Mouse (Mus musculus): ENCODE data around the gene Clcn1. TPM values are rescaled to one million over a fixed set of nuclear protein-coding genes. Genes with fewer than 3 reads are reported as not detected.

Gene Clcn1
- total RNA-seq, 2 experiments from 2014 or later = 4.8 to 6.0 TPM

DNA sequence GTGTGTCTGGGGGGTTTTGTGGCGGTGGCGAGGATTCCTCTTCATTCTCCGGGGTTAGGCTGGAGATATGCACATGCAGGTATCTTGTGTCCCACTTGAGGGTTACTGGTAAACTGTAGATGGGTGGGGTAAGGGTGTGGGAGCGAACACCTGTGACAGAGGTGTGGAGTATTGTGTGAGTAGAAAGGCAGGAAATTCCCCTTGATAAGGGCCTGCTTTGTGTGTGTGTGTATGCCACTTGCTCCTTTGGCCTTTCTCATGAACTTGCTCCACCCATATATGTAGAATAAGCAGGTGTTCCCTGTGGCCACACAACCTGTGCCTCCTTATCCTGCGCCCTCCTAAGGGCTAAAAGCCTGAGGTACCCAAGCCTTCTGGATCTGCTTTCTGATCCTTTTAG, 70.4 kb downstream of the Clcn1 start:
- DNase-seq (ENCODE audit: low spot score in 2 of 2) = no peak
- no peak for TF ChIP-seq CTCF (conservative IDR thresholded peaks at IDR 0.05)
- H3K4me3 ChIP-seq = no peak overlapping the region
- H3K27ac ChIP-seq = no peak overlapping the region

DNA sequence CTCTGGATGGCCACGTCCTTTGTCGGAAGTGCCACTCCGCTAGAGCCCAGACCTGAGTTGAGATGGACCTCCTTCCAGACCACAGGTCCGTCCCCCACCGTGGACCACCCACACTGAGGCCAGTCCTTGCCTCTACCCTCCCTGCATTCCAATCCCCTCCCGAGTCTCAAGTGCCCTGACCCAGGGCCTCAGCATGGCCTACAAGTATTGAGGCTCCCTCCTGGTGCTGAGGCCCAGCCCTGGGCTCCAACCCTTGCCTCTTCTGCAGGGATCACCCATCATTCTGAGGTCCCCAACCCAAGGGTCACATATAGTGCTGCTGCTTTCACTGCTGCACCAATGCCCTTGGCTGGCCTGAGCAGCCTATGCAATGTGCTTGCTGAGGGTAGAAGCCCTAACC, 71.4 kb downstream of the Clcn1 start:
- Histone ChIP-seq H3K4me3 (no peak overlapping the region), H3K27ac (no peak overlapping the region)
- no peak for TF ChIP-seq CTCF (conservative IDR thresholded peaks at IDR 0.05)
- DNase-seq (ENCODE audit: low spot score in 2 of 2) = no peak

- Histone ChIP-seq H3K4me3 (no peak overlapping the region), H3K27ac (no peak overlapping the region)
- TF ChIP-seq CTCF (conservative IDR thresholded peaks at IDR 0.05) = no peak
- no peak for DNase-seq (ENCODE audit: low spot score in 2 of 2)
Measured at GRCm38 (mm10) chr6:42358901-42359300, 72.4 kb downstream of the Clcn1 start.

DNA sequence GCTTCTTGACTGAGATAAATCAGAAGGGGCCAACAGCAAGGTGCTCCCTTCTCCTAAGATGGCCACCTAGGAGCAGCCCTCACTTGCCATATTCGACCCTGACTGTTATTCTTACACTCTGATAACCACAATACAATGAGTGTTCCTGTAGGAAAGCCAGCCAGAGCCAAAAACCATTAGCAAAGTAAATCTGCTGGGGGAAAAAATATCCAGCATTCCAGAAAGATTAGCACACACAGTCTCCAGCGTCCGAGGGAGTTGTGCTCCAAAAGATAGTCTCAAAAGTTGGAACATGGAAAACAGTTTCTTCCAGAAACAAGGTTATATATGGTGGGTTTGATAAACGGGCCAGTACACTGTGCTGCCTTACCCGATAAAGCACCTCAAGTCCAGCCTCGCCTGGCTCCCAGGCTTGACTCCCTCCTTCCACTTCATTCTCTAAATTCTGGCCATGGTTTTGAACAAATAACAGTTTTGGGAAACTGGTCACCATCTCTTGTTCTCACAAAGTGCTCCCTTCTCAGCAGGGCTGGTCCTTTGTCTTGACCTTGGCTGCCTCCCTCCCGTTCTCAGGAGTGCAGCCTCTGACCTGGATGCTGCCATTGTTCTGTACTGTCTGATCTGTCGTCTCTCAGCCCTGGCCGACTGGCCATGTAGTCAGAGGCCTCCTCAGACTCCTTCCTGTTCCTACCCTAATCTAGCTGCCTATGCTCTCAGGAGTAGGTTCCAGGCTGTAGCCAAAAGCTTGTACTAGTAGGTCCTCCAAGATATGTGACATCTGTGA, 73.1 kb downstream of the Clcn1 start:
- Histone ChIP-seq H3K27ac (no peak overlapping the region), H3K4me3 (no peak overlapping the region)
- DNase-seq (ENCODE audit: low spot score in 2 of 2) = no peak
- no peak for TF ChIP-seq CTCF (conservative IDR thresholded peaks at IDR 0.05)

DNA sequence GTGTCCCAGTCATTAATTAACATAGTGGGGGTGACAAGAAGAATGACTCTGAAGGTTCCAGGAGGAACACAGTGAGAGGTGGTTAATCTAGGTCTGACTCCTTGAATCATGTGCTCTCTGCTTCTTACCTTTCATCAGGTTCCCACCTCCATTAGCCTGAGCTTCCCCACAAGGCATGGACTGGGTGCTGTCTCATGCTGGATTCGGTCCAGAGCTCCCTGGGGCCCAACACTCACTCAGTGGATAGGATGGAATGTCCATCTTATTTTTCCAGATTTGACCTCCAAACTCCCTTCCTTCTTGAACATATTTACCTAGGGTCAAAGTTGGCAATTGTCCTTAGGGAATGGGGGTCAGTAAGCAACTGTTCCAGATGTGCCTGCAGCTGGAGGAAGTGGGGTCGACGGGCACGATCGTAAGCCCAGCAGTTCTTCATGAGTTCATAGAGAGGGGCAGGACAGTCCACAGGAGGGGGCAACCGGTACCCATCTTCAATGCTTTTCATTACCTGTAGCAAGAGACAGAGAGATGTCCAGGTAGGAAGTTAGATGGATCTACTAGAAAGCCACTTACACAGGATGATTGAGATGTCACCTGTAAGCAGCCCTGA, 73.9 kb downstream of the Clcn1 start:
- TF ChIP-seq CTCF (conservative IDR thresholded peaks at IDR 0.05) = no peak
- DNase-seq (ENCODE audit: low spot score in 2 of 2) = no peak
- no peak overlapping the region for H3K27ac ChIP-seq

DNA sequence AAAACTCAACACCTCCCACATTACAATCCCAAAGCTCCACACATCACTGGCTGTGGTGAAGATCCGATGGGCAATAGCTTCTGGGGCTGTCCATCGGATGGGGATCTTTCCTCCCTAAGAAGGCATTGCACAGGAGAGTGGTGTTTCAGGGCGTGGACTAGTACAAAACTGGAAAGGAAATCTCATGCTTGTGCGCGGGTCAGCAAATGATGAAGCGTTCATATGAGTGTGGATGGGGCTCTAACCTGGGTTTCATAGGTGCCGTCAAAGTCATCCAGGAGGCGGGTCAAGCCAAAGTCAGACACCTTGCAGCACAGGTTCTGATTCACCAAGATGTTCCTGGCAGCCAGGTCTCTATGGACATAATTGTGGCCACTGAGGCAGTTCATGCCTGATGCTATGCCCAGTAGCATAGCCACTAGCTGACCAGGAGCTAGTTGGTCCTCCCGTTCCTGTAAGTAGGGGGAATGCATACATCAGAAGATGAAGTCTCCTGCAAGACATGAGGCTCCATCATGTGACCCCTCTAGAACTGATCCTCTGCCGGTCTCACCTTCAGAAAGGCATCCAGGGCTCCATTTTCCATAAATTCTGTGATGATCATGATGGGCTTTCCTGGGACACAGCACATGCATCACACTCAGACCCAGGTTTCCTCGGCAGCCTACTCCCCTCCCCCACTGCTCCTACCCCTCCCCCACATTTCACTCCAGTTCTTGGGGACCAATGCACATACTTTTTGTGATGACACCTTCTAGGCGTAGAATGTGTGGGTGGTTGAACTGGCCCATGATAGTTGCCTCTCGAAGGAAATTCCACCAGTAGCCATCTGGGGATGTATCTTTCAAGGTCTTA, 74.8 kb downstream of the Clcn1 start:
- no peak for DNase-seq (ENCODE audit: low spot score in 2 of 2)
- no peak for TF ChIP-seq CTCF (conservative IDR thresholded peaks at IDR 0.05)
- no peak overlapping the region for H3K27ac ChIP-seq
- H3K4me3 ChIP-seq = no peak overlapping the region

More for the DNA sequence above, 73.9 kb downstream of the Clcn1 start:
- no peak overlapping the region for H3K4me3 ChIP-seq

DNA sequence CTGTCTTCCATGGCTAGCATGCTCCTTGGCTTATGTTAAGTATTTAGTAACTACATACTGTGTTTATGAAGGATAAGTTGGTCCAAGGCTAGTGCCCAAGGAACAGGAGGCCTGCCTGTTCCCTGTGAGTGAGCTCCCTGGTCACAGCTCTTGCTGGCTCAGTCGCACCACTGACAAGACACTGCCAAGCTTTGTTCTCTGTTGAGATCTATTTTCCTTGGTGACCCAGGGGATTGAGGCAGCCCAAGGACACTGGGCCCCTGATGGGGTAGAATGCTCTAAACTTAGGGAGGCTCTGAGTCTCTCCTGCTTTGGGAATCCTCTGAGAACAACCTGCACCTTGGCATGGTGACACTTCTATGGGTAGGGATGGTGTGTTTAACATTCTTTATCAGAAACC, 75.6 kb downstream of the Clcn1 start:
- no peak overlapping the region for H3K4me3 ChIP-seq
- H3K27ac ChIP-seq = no peak overlapping the region
- no peak for DNase-seq (ENCODE audit: low spot score in 2 of 2)
- no peak for TF ChIP-seq CTCF (conservative IDR thresholded peaks at IDR 0.05)

DNA sequence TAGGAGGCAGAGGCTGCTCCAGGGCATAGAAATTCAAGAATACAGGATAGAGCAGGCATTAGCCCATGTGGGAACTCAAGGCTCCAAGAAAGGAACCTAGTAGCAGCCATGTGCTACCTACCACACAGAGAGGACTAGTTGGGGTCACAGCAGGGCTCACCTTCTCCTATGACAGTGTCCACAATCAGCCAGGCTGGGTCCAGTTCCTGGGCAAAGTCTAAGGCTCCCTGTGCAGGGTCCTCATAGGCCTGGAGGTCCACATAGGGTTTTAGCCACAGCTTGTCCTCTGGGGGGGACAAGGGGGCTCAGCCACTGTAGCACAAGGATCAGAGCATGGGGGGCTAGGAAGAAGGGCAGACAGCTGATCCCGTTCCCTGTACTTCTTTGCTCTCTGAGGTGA, 76.0 kb downstream of the Clcn1 start:
- DNase-seq (ENCODE audit: low spot score in 2 of 2) = no peak
- no peak for TF ChIP-seq CTCF (conservative IDR thresholded peaks at IDR 0.05)

DNA sequence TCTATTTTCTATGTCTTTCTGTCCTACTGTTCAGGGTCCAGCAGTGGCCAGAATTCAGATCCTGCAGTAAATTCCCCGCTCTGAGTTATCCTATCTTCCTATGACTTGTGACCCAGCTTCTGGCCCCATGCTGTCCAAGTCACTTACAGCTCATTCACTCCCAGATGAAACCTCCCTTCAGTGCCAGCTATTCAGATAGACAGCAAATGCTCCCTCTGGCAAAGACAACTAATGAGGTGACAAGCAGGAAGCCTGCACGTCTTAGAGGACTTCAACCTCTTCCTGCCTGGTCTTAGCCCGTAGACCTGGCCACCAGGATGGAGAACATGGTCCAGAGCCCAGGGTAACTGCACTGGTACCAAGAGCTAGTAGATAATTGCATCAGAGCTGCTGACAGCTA, 76.5 kb downstream of the Clcn1 start:
- H3K4me3 ChIP-seq = no peak overlapping the region
- no peak for DNase-seq (ENCODE audit: low spot score in 2 of 2)
- H3K27ac ChIP-seq = no peak overlapping the region
- no peak for TF ChIP-seq CTCF (conservative IDR thresholded peaks at IDR 0.05)

More for the DNA sequence above, 76.0 kb downstream of the Clcn1 start:
- H3K27ac ChIP-seq = no peak overlapping the region
- no peak overlapping the region for H3K4me3 ChIP-seq

- no peak for TF ChIP-seq CTCF (conservative IDR thresholded peaks at IDR 0.05)
- no peak for DNase-seq (ENCODE audit: low spot score in 2 of 2)
- Histone ChIP-seq H3K4me3 (no peak overlapping the region), H3K27ac (no peak overlapping the region)
Measured at GRCm38 (mm10) chr6:42364066-42364465, 77.6 kb downstream of the Clcn1 start.

DNA sequence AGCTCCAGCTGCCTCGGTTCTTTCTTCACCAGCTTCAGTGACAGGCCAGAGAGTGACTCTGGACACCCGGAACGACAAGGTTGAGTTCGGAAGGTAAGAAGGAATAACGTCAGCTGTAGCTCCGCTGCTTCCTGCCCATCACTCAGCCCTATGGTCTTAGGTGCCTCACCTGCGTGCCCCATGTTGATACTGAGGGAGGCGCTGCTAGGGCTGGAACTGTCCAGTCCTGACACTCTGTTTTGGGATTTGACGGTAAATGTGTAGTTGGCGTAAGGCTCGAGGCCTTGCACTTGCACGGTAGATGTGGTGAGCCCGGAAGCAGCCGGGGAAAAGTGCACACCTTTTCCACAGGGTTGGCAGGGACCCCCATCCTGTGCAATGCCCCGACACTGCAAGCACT, 78.1 kb downstream of the Clcn1 start:
- Histone ChIP-seq H3K4me3 (no peak overlapping the region), H3K27ac (no peak overlapping the region)
- no peak for TF ChIP-seq CTCF (conservative IDR thresholded peaks at IDR 0.05)
- DNase-seq (ENCODE audit: low spot score in 2 of 2) = no peak

- TF ChIP-seq CTCF (conservative IDR thresholded peaks at IDR 0.05) = no peak
- DNase-seq (ENCODE audit: low spot score in 2 of 2) = no peak
- Histone ChIP-seq H3K27ac (no peak overlapping the region), H3K4me3 (no peak overlapping the region)
Measured at GRCm38 (mm10) chr6:42365215-42365614, 78.7 kb downstream of the Clcn1 start.

Other genes with a start within 250 kb of the Clcn1 start
- gene Sva, start 248.3 kb upstream of the Clcn1 start, total RNA-seq (2021) = not detected
- not detected for gene Tas2r139, start 145.7 kb upstream of the Clcn1 start, total RNA-seq (2021)
- not detected for gene Tas2r144, start 71.4 kb upstream of the Clcn1 start, total RNA-seq (2021)
- 10 to 100 TPM; 10.8 to 11.0 TPM for gene Gstk1, start 40.8 kb upstream of the Clcn1 start, total RNA-seq (2021)
- not detected for gene Tmem139, start 24.7 kb upstream of the Clcn1 start, total RNA-seq (2021)
- 10 to 100 TPM; 22.7 to 25.8 TPM for gene Casp2, start 21.7 kb upstream of the Clcn1 start, total RNA-seq (2021)
- gene Fam131b, start 38.0 kb downstream of the Clcn1 start, total RNA-seq (2021) = 10 to 100 TPM; 76.1 to 76.4 TPM
- 10 to 100 TPM; 44.3 to 44.5 TPM for gene Zyx, start 62.9 kb downstream of the Clcn1 start, total RNA-seq (2021)
- not detected for gene Epha1, start 86.6 kb downstream of the Clcn1 start, total RNA-seq (2021)
- gene Tas2r143, start 113.6 kb downstream of the Clcn1 start, total RNA-seq (2021) = not detected
- not detected for gene Tas2r135, start 118.7 kb downstream of the Clcn1 start, total RNA-seq (2021)
- not detected for gene Tas2r126, start 147.8 kb downstream of the Clcn1 start, total RNA-seq (2021)
- not detected for gene Olfr458, start 178.5 kb downstream of the Clcn1 start, total RNA-seq (2021)
- not detected for gene Olfr457, start 189.7 kb downstream of the Clcn1 start, total RNA-seq (2021)
- gene Olfr456, start 200.5 kb downstream of the Clcn1 start, total RNA-seq (2021) = not detected

Measured in layer of hippocampus, adult 2 months (tissue).